Mouse (Mus musculus) induced T-regulatory cell, adult 2 months (primary cell): ENCODE results near the gene Alppl2.
A peak's percentile ranks its signal among the peaks of the same experiment; 100 is the strongest.

Experiments used
- DNase-seq: peaks from one replicate; pipeline ENCODE4 v3.0.0-alpha.2; 2012; ENCODE audit warnings: low read depth

Alppl2 gene

GRCm38 (mm10) chr1:87089828-87090227 is at the start of gene Alppl2:
Gene Alppl2 (minus strand): TSS chr1:87089928.
- DNase-seq, result no peak

GRCm38 (mm10) chr1:87131803-87132202 is 42.1 kb upstream of the Alppl2 start:
- no peak for DNase-seq

- no peak for DNase-seq
These were observed 37.7 kb upstream of the Alppl2 start for GRCm38 (mm10) chr1:87127206-87128030.

GRCm38 (mm10) chr1:87124673-87125072 is 34.9 kb upstream of the Alppl2 start, which contains the start of gene Akp3:
Gene Akp3 (plus strand): TSS chr1:87124973.
- no peak for DNase-seq

- no peak for DNase-seq
These were observed 25.1 kb upstream of the Alppl2 start for GRCm38 (mm10) chr1:87114784-87115183.

GRCm38 (mm10) chr1:87111719-87112354 is 22.1 kb upstream of the Alppl2 start:
- peak; percentile 24 for DNase-seq

GRCm38 (mm10) chr1:87108564-87108963 is 18.8 kb upstream of the Alppl2 start:
- no peak for DNase-seq

- no peak for DNase-seq
These were observed 16.8 kb upstream of the Alppl2 start for GRCm38 (mm10) chr1:87106536-87106935.

GRCm38 (mm10) chr1:87103936-87104335 is 14.2 kb upstream of the Alppl2 start:
- DNase-seq, result no peak

GRCm38 (mm10) chr1:87102114-87102513 is 12.4 kb upstream of the Alppl2 start:
- DNase-seq, result no peak

- no peak for DNase-seq
These were observed 11.7 kb upstream of the Alppl2 start, which contains the start of gene Alpi for GRCm38 (mm10) chr1:87101411-87101810. Gene Alpi (minus strand): TSS chr1:87101606.

GRCm38 (mm10) chr1:87098358-87098975 is 8.7 kb upstream of the Alppl2 start:
- peak; percentile 44 for DNase-seq

- DNase-seq, result no peak
These were observed 5.9 kb upstream of the Alppl2 start for GRCm38 (mm10) chr1:87095642-87096041.

GRCm38 (mm10) chr1:87089251-87089650 is 477 bp downstream of the Alppl2 start:
- no peak for DNase-seq

- DNase-seq, result no peak
These were observed 2.8 kb downstream of the Alppl2 start for GRCm38 (mm10) chr1:87086964-87087363.

GRCm38 (mm10) chr1:87086196-87086595 is 3.5 kb downstream of the Alppl2 start:
- DNase-seq, result no peak

- no peak for DNase-seq
These were observed 16.0 kb downstream of the Alppl2 start for GRCm38 (mm10) chr1:87073776-87074175.

GRCm38 (mm10) chr1:87070720-87071119 is 19.0 kb downstream of the Alppl2 start:
- peak; percentile 33 for DNase-seq

GRCm38 (mm10) chr1:87060913-87061312 is 28.8 kb downstream of the Alppl2 start:
- no peak for DNase-seq

GRCm38 (mm10) chr1:87059042-87059665 is 30.6 kb downstream of the Alppl2 start:
- no peak for DNase-seq

- no peak for DNase-seq
These were observed 32.7 kb downstream of the Alppl2 start for GRCm38 (mm10) chr1:87057075-87057474.

GRCm38 (mm10) chr1:87051369-87051768 is 38.4 kb downstream of the Alppl2 start:
- DNase-seq, result no peak
